Mouse (Mus musculus) embryonic fibroblast, embryonic 13.5 days (primary cell): ENCODE data around the gene Dlg2.

Source experiments
- CTCF ChIP-seq: IDR thresholded peaks from 2 replicates; pipeline ENCODE4 v1.5.1; 2011; ENCODE audit warnings: mild to moderate bottlenecking, control low read depth, low read length, moderate library complexity, borderline replicate concordance; ENCODE audit not compliant: insufficient read depth
- POLR2A ChIP-seq: IDR thresholded peaks from 2 replicates; pipeline ENCODE4 v1.6.1; 2011; ENCODE audit warnings: low read depth, mild to moderate bottlenecking, control low read depth, low read length, moderate library complexity

- TF ChIP-seq POLR2A = no peak
- no peak for TF ChIP-seq CTCF
Measured at GRCm38 (mm10) chr7:91109575-91109974, 633.1 kb downstream of the Dlg2 start.
